Mouse (Mus musculus) limb, embryonic 14.5 days (tissue): Measurements from ENCODE around the gene Numb. TPM values are rescaled to one million over a fixed set of nuclear protein-coding genes. Genes with fewer than 3 reads are reported as not detected.

Source experiments
- ATAC-seq: fragments of 200-750 bp; cut with Nextera tagmentation; 2 replicates; pipeline ENCODE4 v1.8.0; 2017; ENCODE audit warnings: low read depth, moderate number of reproducible peaks, moderate TSS enrichment; ENCODE audit not compliant: low FRiP score
- DNase-seq: peaks from one replicate; pipeline ENCODE4 v3.0.0-alpha.2; 2015; ENCODE audit warnings: low spot score
- H3K27ac ChIP-seq: fragments of 300-500 bp; sonication (generic); replicated peaks from 2 replicates; pipeline ENCODE4 v1.5.1; 2014; ENCODE audit warnings: low read depth, mild to moderate bottlenecking, low read length, moderate library complexity, mixed read lengths
- H3K27me3 ChIP-seq: fragments of 300-500 bp; sonication (generic); 2 replicates; pipeline ENCODE4 v1.6.1; 2014; ENCODE audit warnings: low read length, mixed read lengths; ENCODE audit not compliant: control insufficient read depth, insufficient read depth
- H3K36me3 ChIP-seq: fragments of 300-500 bp; sonication (generic); 2 replicates; pipeline ENCODE4 v1.6.1; 2014; ENCODE audit warnings: mild to moderate bottlenecking, low read length, moderate library complexity, mixed read lengths; ENCODE audit not compliant: control insufficient read depth, insufficient read depth
- H3K4me1 ChIP-seq: fragments of 300-500 bp; sonication (generic); 2 replicates; pipeline ENCODE4 v1.6.1; 2014; ENCODE audit warnings: antibody characterized with exemption, low read length, mixed read lengths; ENCODE audit not compliant: control insufficient read depth, insufficient read depth
- H3K4me2 ChIP-seq: fragments of 300-500 bp; sonication (generic); replicated peaks from 2 replicates; pipeline ENCODE4 v1.6.1; 2014; ENCODE audit warnings: low read depth, mild to moderate bottlenecking, low read length, moderate library complexity; ENCODE audit not compliant: severe bottlenecking
- H3K4me3 ChIP-seq: fragments of 300-500 bp; sonication (generic); replicated peaks from 2 replicates; pipeline ENCODE4 v1.5.1; 2014; ENCODE audit warnings: low read length
- H3K9ac ChIP-seq: fragments of 300-500 bp; sonication (generic); 2 replicates; pipeline ENCODE4 v1.6.1; 2014; ENCODE audit warnings: mild to moderate bottlenecking, low read depth, low read length, moderate library complexity; ENCODE audit not compliant: severe bottlenecking
- H3K9me3 ChIP-seq: fragments of 300-500 bp; sonication (generic); 2 replicates; pipeline ENCODE4 v1.6.1; 2016; ENCODE audit warnings: low read length; ENCODE audit not compliant: control insufficient read depth
- POLR2A ChIP-seq: fragments of 200-500 bp; IDR thresholded peaks from 2 replicates; pipeline ENCODE4 v1.8.0; 2012; ENCODE audit warnings: inconsistent platforms, mild to moderate bottlenecking, moderate library complexity, borderline replicate concordance; ENCODE audit not compliant: insufficient read depth, insufficient read length; ENCODE audit errors: extremely low read depth
- WGBS: fragments of 180-500 bp; shearing (Covaris S2); extraction: QIAGEN DNeasy Blood & Tissue Kit; methylation state at CpG from one replicate; pipeline ENCODE4 v1.1.7; 2014; 5-methylcytosine and 5-hydroxymethylcytosine counted together
- polyA plus RNA-seq, 2 experiments: library from polyadenylated mRNA; depleted of rRNA in 1 of 2; stranded (reverse) in 1 of 2; unstranded in 1 of 2; fragments of >200 nt; fragmentation: Nextera tagmentation in 1 of 2; extraction: Ambion mirVana in 1 of 2; gene quantifications; 2 replicates each; pipeline versions ENCODE4 v1.2.1 to v1.2.3; 2012 to 2014

The Numb gene
- polyA plus RNA-seq, 2 experiments = 31.3 to 53.8 TPM

DNA sequence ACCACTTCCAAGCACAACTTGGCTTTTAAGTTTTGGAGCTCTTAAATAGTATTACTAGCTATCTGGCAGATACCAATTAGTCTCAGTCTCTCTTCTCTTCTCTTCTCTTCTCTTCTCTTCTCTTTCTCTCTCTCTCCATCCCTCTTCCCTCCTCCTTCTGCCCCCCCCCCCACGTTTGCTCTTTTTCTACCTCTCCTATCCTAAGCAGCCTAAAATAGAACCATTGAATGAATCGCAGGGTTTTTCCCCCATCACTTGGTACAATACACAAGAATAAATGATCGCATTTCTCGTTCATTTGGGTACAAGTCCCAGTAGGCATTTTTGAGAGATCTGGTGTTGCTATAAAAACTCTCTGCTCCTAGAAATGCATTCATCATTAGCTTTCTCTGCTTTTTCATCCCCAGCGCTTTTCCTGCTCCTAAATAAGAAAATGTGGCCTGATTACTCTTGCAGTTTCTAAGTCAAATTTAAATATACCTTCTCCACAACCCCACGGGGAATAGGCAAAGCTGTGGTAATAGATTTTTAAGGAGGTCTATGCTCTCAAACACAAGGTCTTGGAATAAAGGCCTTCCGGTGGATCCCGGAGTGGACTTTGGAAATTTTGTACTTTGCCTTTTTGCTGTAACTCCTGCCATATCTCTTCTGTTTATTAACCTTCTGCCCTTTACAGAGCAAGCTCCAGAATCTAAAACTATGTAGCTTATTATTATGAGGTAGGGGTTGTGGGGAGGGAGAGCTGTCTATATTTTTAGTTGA is 1.2 kb upstream of the Numb start:
- H3K9ac ChIP-seq = peak overlapping the region; percentile 58; the same call in 1 of the 2 replicates
- no peaks in the 10 kb centered on the region for H3K27me3 ChIP-seq
- H3K36me3 ChIP-seq = no peaks in the 10 kb centered on the region
- peak overlapping the region; percentile 41 for H3K4me2 ChIP-seq
- no peak overlapping the region for H3K27ac ChIP-seq
- no peaks in the 10 kb centered on the region for H3K9me3 ChIP-seq
- ATAC-seq (no peak), DNase-seq (no peak)
- TF ChIP-seq POLR2A = no peak
- peaks cover 14% of the 10 kb centered on the region; the same call in 1 of the 2 replicates for H3K4me1 ChIP-seq
- H3K4me3 ChIP-seq = peak overlapping the region; percentile 94
- WGBS = 20% methylated on average over 8 of the region's 8 CpGs

DNA sequence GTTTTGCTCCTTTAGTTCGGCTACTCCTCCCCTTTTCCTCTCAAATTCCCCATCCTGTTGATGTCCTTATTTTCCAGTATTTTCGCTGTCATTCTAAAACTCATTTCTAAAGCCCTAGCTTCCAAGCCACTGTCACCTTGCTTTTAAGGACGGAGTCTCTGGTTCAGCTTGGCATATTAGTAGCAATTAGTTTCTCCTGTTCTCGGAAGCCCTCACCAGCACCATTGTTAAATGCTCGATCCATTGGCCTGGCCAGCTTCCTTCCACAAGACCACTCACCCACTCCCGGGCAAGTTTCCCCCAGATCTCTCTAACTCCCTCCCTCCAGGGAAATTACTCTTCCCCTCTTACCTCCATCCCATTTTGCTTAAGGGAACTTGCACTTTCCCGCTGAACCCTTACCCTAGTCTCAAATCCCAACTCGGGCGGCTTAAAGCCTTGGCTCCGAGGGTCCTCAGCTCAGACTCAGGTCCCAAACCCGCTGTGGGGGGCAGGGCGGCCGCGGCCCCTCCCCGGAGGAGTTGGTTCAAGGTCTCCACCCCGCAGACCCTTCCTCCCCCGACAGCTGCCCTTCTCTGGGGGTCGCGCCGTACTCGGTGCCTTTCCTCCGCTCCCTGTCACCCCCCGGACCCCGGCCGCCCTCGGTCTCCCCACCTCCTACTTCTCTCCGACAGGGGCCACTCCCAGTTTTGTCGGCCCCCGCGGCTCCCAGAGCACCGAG is 853 bp downstream of the Numb start:
- DNase-seq (no peak), ATAC-seq (no peak)
- Histone ChIP-seq H3K4me1 (peaks cover 14% of the 10 kb centered on the region; the same call in 1 of the 2 replicates), H3K36me3 (no peaks in the 10 kb centered on the region), H3K9ac (peak overlapping the region; percentile 88), H3K4me3 (peak overlapping the region; percentile 94), H3K27me3 (no peaks in the 10 kb centered on the region), H3K9me3 (no peaks in the 10 kb centered on the region), H3K4me2 (peak overlapping the region; percentile 62), H3K27ac (peak overlapping the region; percentile 85)
- under 1% methylated on average over 31 of the region's 31 CpGs for WGBS
- TF ChIP-seq POLR2A = no peak

DNA sequence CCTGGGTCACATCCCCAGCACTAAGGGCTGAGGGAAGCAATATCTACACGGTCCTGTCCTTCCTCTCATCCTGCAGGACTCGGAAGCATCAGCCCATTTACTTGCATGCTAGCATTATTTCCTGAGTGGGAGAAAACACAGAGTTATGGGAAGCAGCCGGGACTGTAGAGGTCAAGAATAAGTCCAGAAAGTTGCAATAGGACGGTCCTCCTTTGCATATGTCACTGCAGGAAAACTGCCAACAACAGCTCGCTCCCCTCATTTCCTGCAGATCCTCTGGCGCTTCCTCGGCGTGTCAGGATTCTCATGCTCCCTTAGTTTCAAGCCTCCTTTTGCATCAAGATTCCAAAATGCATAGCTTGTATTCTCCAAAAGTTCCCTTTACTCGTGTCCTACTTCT is 4.8 kb downstream of the Numb start:
- H3K27me3 ChIP-seq = no peaks in the 10 kb centered on the region
- 79% methylated on average over 9 of the region's 9 CpGs for WGBS
- H3K27ac ChIP-seq = no peak overlapping the region
- no peaks in the 10 kb centered on the region for H3K9me3 ChIP-seq
- peaks cover 7% of the 10 kb centered on the region; the same call in 1 of the 2 replicates for H3K36me3 ChIP-seq
- ATAC-seq = no peak
- no peak for TF ChIP-seq POLR2A
- H3K4me1 ChIP-seq = 0 out of 2 replicates have a peak, but pooled peaks cover 9% of the 10 kb centered on the region
- no peak overlapping the region for H3K4me2 ChIP-seq
- no peak overlapping the region for H3K4me3 ChIP-seq
- no peak for DNase-seq
- no peak overlapping the region for H3K9ac ChIP-seq

GRCm38 (mm10) chr12:83914797-83915196 is 6.9 kb downstream of the Numb start:
- Histone ChIP-seq H3K9me3 (no peaks in the 10 kb centered on the region), H3K4me2 (no peak overlapping the region), H3K27ac (no peak overlapping the region), H3K36me3 (peaks cover 7% of the 10 kb centered on the region; the same call in 1 of the 2 replicates), H3K4me1 (0 out of 2 replicates have a peak, but pooled peaks cover 3% of the 10 kb centered on the region), H3K4me3 (no peak overlapping the region), H3K9ac (no peak overlapping the region), H3K27me3 (no peaks in the 10 kb centered on the region)
- ATAC-seq (no peak), DNase-seq (no peak)
- no peak for TF ChIP-seq POLR2A
- WGBS = 77% methylated on average over 1 of the region's 1 CpGs

DNA sequence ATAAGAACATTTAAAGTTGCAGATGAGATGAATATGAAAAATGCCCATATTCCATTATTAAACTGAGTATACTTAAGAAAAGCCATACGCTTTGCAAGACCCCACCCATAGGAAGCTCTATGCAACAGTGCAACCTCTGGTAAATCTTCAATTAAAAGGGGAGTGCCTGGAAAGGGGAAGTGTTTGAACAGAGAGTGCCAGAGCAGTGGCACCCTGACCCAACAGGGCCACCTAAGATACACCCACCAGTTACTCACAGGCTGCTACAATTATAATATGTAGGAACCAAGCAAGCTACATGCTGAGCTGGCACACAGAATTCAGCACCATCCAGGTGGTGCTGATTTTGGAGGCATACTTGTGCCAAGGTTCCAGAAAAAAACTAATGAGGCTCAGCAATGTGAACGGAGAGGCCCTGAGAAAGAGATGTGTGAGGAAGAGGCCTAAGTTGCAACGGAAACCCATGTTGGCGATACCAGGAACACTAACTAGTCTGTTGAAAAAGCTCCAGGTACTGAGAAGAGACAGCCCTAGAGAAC is 7.5 kb downstream of the Numb start:
- no peak for TF ChIP-seq POLR2A
- no peak overlapping the region for H3K27ac ChIP-seq
- DNase-seq = no peak

More for the DNA sequence above, 7.5 kb downstream of the Numb start:
- Histone ChIP-seq H3K27me3 (no peaks in the 10 kb centered on the region), H3K4me1 (0 out of 2 replicates have a peak, but pooled peaks cover 3% of the 10 kb centered on the region), H3K4me3 (no peak overlapping the region), H3K9ac (no peak overlapping the region), H3K9me3 (no peaks in the 10 kb centered on the region), H3K36me3 (peaks cover 7% of the 10 kb centered on the region; the same call in 1 of the 2 replicates), H3K4me2 (no peak overlapping the region)
- 83% methylated on average over 4 of the region's 4 CpGs for WGBS
- ATAC-seq = no peak
